Mouse (Mus musculus) T-cell, adult 2 months (primary cell): Measurements from ENCODE around the gene Olfr150.
"Not testable (repeated sequence)": the region's sequence is repeated elsewhere in the genome, so short reads cannot be mapped to it uniquely, and the experiment has no call there.

ENCODE experiments used
- DNase-seq: peaks from one replicate; pipeline ENCODE4 v3.0.0; 2022; ENCODE audit warnings: low spot score

Gene Olfr150

GRCm38 (mm10) chr9:39730678-39731077 lies at the start of gene Olfr150:
Gene Olfr150 (plus strand): TSS chr9:39730978.
- no peak for DNase-seq

GRCm38 (mm10) chr9:39701123-39701522 lies 29.7 kb upstream of the Olfr150 start:
- not testable (repeated sequence) for DNase-seq

- DNase-seq = no peak
Measured at GRCm38 (mm10) chr9:39707017-39707416, 23.8 kb upstream of the Olfr150 start, which contains the start of gene Olfr149. Gene Olfr149 (minus strand): TSS chr9:39707117.

DNA sequence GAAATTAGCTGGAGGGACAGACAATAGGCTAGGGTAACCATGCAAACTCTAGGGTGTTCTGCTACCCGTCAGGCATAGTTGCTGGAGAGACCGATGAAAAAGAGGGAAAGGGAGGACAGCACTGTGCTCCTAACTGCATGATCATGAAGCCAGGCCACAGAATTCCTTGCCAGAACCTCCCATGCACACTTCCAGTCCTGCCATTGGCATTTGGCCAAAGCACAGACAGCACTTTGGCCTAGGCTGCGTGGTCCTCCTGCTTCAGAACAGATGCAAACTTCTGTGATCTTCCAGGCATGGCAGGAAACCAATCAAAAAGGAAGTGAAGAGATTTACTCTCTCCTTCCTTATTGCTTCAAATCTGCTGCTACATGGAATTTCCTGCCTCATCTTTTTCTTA lies 21.8 kb upstream of the Olfr150 start:
- DNase-seq = no peak

DNA sequence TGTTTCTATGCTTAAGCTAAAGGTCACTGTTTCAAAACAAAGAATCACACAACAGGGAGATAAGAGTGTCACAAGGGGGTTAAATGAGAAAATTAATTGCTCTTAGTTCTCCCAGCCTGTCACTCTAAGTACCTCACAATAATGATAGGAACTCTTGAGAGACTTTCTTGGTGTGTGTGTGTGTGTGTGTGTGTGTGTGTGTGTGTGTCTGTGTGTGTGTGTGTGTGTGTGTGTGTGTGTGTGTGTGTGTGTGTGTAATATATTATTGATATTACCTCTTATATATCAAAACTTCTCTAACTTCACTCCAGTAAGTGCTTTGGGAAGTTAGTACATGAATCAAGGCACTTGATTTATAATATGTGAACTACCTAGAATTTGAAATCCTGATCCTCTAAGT lies 19.7 kb upstream of the Olfr150 start, which contains the start of gene Olfr965:
Gene Olfr965 (plus strand): TSS at position 301 of the 400 bp plus-strand sequence.
- DNase-seq = no peak

GRCm38 (mm10) chr9:39740741-39741140 lies 10.0 kb downstream of the Olfr150 start:
- DNase-seq = no peak

DNA sequence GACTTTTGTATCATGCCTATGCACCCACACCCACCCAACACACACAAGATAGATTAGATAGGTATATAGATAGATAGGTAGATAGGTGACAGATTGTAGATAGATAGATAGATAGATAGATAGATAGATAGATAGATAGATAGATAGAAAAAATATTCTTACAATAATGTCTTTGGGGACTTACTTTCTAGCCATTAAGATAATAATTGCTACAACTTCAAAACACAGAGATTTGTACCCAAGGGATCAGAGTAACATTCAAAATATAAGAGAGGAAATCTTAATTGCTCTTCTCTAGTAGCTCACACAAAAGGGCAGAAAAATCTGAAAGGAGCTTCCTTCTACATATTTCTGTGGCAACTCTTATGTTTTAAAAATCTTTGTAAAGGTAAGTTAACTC lies 15.2 kb downstream of the Olfr150 start, which contains the start of gene Olfr967:
Gene Olfr967 (plus strand): TSS at position 301 of the 400 bp plus-strand sequence.
- no peak for DNase-seq

- DNase-seq = no peak
Measured at GRCm38 (mm10) chr9:39746428-39746827, 15.7 kb downstream of the Olfr150 start.

- DNase-seq = no peak
Measured at GRCm38 (mm10) chr9:39783153-39783552, 52.4 kb downstream of the Olfr150 start, which contains the start of gene Olfr968. Gene Olfr968 (minus strand): TSS chr9:39783253.
